Mouse (Mus musculus): Measurements from ENCODE around the gene Nap1l1.

DNA sequence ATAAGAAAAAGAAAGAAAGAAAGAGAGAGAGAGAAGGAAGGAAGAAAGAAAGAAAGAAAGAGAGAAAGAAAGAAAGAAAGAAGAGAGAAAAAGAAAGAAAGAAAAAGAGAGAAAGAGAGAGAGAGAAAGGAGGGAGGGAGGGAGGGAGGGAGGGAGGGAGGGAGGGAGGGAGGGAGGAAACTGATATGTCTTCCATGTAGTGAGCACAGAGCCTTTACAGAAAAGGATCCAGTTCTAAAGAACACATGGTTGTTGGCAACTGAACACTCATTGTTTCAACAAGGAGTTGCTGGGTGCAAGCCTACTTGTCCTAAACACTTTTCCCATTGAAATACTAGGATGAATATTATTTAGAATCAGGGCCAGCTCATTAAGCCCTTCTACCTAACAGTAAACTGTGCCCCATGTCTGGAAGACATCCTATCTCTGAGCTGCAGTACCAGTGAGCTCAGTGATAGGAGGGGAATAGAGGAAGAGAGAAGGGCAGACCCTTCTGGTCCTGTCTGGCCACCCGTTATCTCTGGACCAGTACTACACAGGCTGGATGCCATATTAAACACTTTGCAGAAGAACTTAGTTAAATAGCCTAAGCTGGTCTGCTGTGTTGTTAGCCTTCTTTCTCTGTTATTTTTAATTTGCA, 21.2 kb upstream of the Nap1l1 start:
- TF ChIP-seq EP300 (IDR thresholded peaks at IDR 0.05) (no peak), CTCF (IDR thresholded peaks at IDR 0.05) (no peak)

All from lung, postnatal 0 days (tissue).